Mouse (Mus musculus) right cerebral cortex, postnatal 10 days (tissue): Measurements from ENCODE around the gene Flna.
A peak's percentile ranks its signal among the peaks of the same experiment; 100 is the strongest.

ENCODE experiments used
- DNase-seq, 2 experiments: peaks; one replicate each; pipeline ENCODE4 v3.0.0; 2021; ENCODE audit warnings: low spot score in 2 of 2

Gene Flna

GRCm38 (mm10) chrX:74249615-74250014 is at the start of gene Flna:
TSS of gene Flna (minus strand) at chrX:74249820.
- peak; percentile 67 to 75 for DNase-seq

- DNase-seq: no peak
These were observed 48.7 kb upstream of the Flna start for GRCm38 (mm10) chrX:74298348-74298747.

GRCm38 (mm10) chrX:74296538-74297448 is 47.2 kb upstream of the Flna start, which contains the start of gene Atp6ap1:
TSS of gene Atp6ap1 (plus strand) at chrX:74297097.
- peak; percentile 96 to 97 for DNase-seq

GRCm38 (mm10) chrX:74293431-74293830 is 43.8 kb upstream of the Flna start:
- no peak for DNase-seq

GRCm38 (mm10) chrX:74283092-74283437 is 33.4 kb upstream of the Flna start:
- DNase-seq: no peak

GRCm38 (mm10) chrX:74282395-74283091 is 32.9 kb upstream of the Flna start:
- DNase-seq: peak; percentile 92

GRCm38 (mm10) chrX:74281732-74282394 is 32.2 kb upstream of the Flna start, which contains the start of the genes Taz and Dnase1l1:
TSS of gene Taz (plus strand) at chrX:74281912.
TSS of gene Dnase1l1 (minus strand) at chrX:74282337.
- peak; percentile 61 to 69 for DNase-seq

GRCm38 (mm10) chrX:74281041-74281731 is 31.6 kb upstream of the Flna start:
- no peak for DNase-seq

GRCm38 (mm10) chrX:74277916-74278315 is 28.3 kb upstream of the Flna start:
- no peak for DNase-seq

GRCm38 (mm10) chrX:74273422-74274322 is 24.1 kb upstream of the Flna start:
- no peak for DNase-seq

- DNase-seq: no peak
These were observed 21.4 kb upstream of the Flna start for GRCm38 (mm10) chrX:74270902-74271551.

GRCm38 (mm10) chrX:74270062-74270901 is 20.7 kb upstream of the Flna start, which contains the start of gene Rpl10:
TSS of gene Rpl10 (plus strand) at chrX:74270812.
- peak; percentile 95 to 96 for DNase-seq

GRCm38 (mm10) chrX:74269736-74270061 is 20.1 kb upstream of the Flna start:
- no peak for DNase-seq

- no peak for DNase-seq
These were observed 8.1 kb upstream of the Flna start for GRCm38 (mm10) chrX:74257746-74258145.

- no peak for DNase-seq
These were observed 5.4 kb upstream of the Flna start for GRCm38 (mm10) chrX:74254888-74255565.

GRCm38 (mm10) chrX:74254153-74254887 is 4.7 kb upstream of the Flna start, which contains the start of gene Emd:
TSS of gene Emd (plus strand) at chrX:74254687.
- DNase-seq: peak; percentile 92 to 94

- peak in 1 of 2 experiments; percentile 63 for DNase-seq
These were observed 969 bp downstream of the Flna start for GRCm38 (mm10) chrX:74248651-74249050.

- no peak for DNase-seq
These were observed 2.9 kb downstream of the Flna start for GRCm38 (mm10) chrX:74246693-74247092.
